Mouse (Mus musculus) heart, embryonic 13.5 days (tissue): ENCODE data around the gene Cipc. TPM values are rescaled to one million over a fixed set of nuclear protein-coding genes. Genes with fewer than 3 reads are reported as not detected.

Source experiments
- ATAC-seq: fragments of 200-750 bp; cut with Nextera tagmentation; 2 replicates; pipeline ENCODE4 v1.8.0; 2017; ENCODE audit warnings: moderate TSS enrichment; ENCODE audit not compliant: insufficient number of reproducible peaks, low FRiP score, low TSS enrichment; ENCODE audit errors: extremely low read depth
- H3K27ac ChIP-seq: fragments of 300-500 bp; sonication (generic); replicated peaks from 2 replicates; pipeline ENCODE4 v1.5.1; 2015; ENCODE audit warnings: moderate library complexity, mild to moderate bottlenecking, inconsistent platforms
- H3K27me3 ChIP-seq: fragments of 300-500 bp; sonication (generic); replicated peaks from 2 replicates; pipeline ENCODE4 v1.6.1; 2015; ENCODE audit warnings: mild to moderate bottlenecking, inconsistent platforms
- H3K36me3 ChIP-seq: fragments of 300-500 bp; sonication (generic); 2 replicates; pipeline ENCODE4 v1.6.1; 2015; ENCODE audit warnings: mild to moderate bottlenecking, inconsistent platforms
- H3K4me1 ChIP-seq: fragments of 300-500 bp; sonication (generic); 2 replicates; pipeline ENCODE4 v1.6.1; 2015; ENCODE audit warnings: inconsistent platforms
- H3K4me2 ChIP-seq: fragments of 300-500 bp; sonication (generic); 2 replicates; pipeline ENCODE4 v1.6.1; 2015; ENCODE audit warnings: inconsistent platforms, mild to moderate bottlenecking, moderate library complexity
- H3K4me3 ChIP-seq: fragments of 300-500 bp; sonication (generic); 2 replicates; pipeline ENCODE4 v1.5.1; 2015; ENCODE audit warnings: moderate library complexity, mild to moderate bottlenecking, inconsistent platforms
- H3K9ac ChIP-seq: fragments of 300-500 bp; sonication (generic); 2 replicates; pipeline ENCODE4 v1.6.1; 2015; ENCODE audit warnings: inconsistent platforms, mild to moderate bottlenecking, moderate library complexity
- H3K9me3 ChIP-seq: fragments of 300-500 bp; sonication (generic); 2 replicates; pipeline ENCODE4 v1.6.1; 2016; ENCODE audit warnings: inconsistent platforms
- WGBS: fragments of 180-500 bp; shearing (Covaris S2); methylation state at CpG from one replicate; pipeline ENCODE4 v1.1.7; 2015; ENCODE audit warnings: mixed read lengths; 5-methylcytosine and 5-hydroxymethylcytosine counted together
- polyA plus RNA-seq: library from polyadenylated mRNA; unstranded; fragments of >200 nt; fragmentation: Nextera tagmentation; extraction: Ambion mirVana; gene quantifications from 2 replicates; pipeline ENCODE4 v1.2.1, GENCODE M21; 2015

Cipc gene
- polyA plus RNA-seq, 1 experiment from 2014 or later, result 18.4 TPM

DNA sequence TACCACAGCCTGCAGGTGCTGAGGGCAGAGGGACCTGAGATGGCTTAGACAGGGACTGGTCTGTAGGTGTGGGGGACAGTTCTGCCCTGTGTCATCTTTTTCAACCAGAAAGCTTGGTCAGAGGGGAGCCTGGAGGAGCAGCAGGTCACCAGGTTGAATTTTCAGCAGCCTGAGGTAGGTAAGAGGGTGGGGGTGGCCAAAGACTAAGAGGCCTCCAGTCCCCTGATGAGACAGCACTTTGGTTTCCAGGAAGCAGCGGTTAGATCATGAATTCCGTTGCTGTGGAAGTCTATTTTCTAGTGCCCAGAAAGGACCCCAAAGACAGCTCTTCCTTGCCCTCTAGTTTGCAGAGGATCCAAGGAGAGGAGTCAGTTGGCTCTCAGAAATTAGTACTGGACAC lies 32.5 kb upstream of the Cipc start:
- WGBS, result 38% methylated on average over 2 of the region's 2 CpGs
- Histone ChIP-seq H3K9ac (peak overlapping the region; percentile 5; the same call in 1 of the 2 replicates), H3K27ac (peak overlapping the region; percentile 64; the same call in 1 of the 2 replicates)

DNA sequence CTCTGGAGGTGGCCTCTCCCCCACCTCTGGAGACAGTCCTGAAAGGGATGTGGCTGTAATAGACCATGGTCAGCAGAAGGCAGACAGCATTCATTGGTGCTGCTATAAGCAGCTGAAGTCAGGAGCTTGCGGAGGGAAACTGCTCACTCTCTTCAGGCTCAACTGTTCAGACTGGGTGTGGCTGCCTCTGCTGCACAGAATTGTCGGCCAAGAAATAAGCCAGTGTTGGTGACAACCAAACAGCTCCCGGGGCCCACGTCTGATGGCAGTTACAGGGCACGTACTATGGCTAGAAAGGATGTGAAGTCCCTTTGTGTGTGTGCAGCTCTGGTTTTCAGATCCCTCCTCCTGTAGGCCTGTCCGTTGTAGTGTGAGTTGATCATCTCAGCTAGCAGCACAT lies 32.1 kb upstream of the Cipc start:
- no peak for ATAC-seq
- Histone ChIP-seq H3K9ac (no peak overlapping the region), H3K4me1 (peaks cover 54% of the 10 kb centered on the region), H3K27me3 (no peaks in the 10 kb centered on the region), H3K36me3 (no peaks in the 10 kb centered on the region), H3K4me2 (no peak overlapping the region), H3K9me3 (no peaks in the 10 kb centered on the region), H3K27ac (peak overlapping the region; percentile 64; the same call in 1 of the 2 replicates), H3K4me3 (no peak overlapping the region)
- 42% methylated on average over 6 of the region's 6 CpGs for WGBS

More for the DNA sequence above, 32.5 kb upstream of the Cipc start:
- no peak overlapping the region for H3K4me2 ChIP-seq
- H3K4me1 ChIP-seq, result peaks cover 53% of the 10 kb centered on the region
- no peak overlapping the region for H3K4me3 ChIP-seq
- H3K27me3 ChIP-seq, result no peaks in the 10 kb centered on the region
- no peaks in the 10 kb centered on the region for H3K9me3 ChIP-seq
- H3K36me3 ChIP-seq, result no peaks in the 10 kb centered on the region
- ATAC-seq, result no peak

- Histone ChIP-seq H3K4me1 (peaks cover 54% of the 10 kb centered on the region), H3K36me3 (no peaks in the 10 kb centered on the region)
- 61% methylated on average over 7 of the region's 7 CpGs for WGBS
Measured at GRCm38 (mm10) chr12:86915617-86916016, 31.2 kb upstream of the Cipc start.

GRCm38 (mm10) chr12:86916796-86917573 lies 29.9 kb upstream of the Cipc start:
- 64% methylated on average over 7 of the region's 7 CpGs for WGBS
- Histone ChIP-seq H3K4me3 (no peak overlapping the region), H3K27ac (no peak overlapping the region), H3K9ac (no peak overlapping the region), H3K36me3 (no peaks in the 10 kb centered on the region), H3K4me2 (no peak overlapping the region), H3K9me3 (no peaks in the 10 kb centered on the region), H3K4me1 (peaks cover 46% of the 10 kb centered on the region), H3K27me3 (no peaks in the 10 kb centered on the region)
- no peak for ATAC-seq

More at GRCm38 (mm10) chr12:86915617-86916016, 31.2 kb upstream of the Cipc start:
- no peak overlapping the region for H3K4me3 ChIP-seq
- H3K4me2 ChIP-seq, result no peak overlapping the region
- H3K9ac ChIP-seq, result no peak overlapping the region
- H3K27me3 ChIP-seq, result no peaks in the 10 kb centered on the region
- no peak overlapping the region for H3K27ac ChIP-seq
- H3K9me3 ChIP-seq, result no peaks in the 10 kb centered on the region
- no peak for ATAC-seq

DNA sequence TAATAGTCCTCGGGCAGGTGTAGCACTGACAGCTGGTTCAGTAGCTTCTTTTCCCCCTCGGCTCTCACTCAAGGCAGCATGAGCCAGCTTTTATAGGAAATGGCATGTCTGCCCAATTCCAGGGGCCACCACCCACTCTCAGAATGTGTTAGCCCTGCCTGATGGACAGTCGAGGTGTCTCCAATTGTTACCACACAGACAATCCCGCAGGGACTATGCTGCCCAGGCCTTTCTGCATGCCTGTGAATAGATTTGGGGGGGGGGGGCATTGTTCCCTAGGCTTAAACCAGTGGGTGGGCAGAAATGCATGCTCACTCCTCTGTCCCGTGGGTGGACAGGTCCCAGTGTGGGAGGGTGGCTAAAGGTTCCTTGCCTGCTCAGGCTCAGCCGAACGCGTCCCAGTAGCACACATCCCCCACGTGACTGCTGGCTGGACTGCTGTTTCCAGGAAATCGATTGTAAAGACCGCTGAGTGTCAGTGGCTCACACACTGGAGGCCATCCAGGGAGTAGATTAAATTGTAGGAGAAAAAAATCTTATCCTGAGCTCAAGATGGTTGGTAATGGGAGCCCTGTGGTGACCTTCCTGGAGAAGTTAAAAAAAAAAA lies 28.4 kb upstream of the Cipc start:
- 33% methylated on average over 11 of the region's 11 CpGs for WGBS
- 0 out of 2 replicates have a peak overlapping the region, but pooled peaks have one; percentile 0 for H3K27ac ChIP-seq
- H3K4me3 ChIP-seq, result no peak overlapping the region
- H3K9me3 ChIP-seq, result no peaks in the 10 kb centered on the region
- H3K27me3 ChIP-seq, result no peaks in the 10 kb centered on the region
- H3K9ac ChIP-seq, result peak overlapping the region; percentile 47; the same call in 1 of the 2 replicates
- peaks cover 36% of the 10 kb centered on the region for H3K4me1 ChIP-seq
- no peaks in the 10 kb centered on the region for H3K36me3 ChIP-seq
- H3K4me2 ChIP-seq, result 0 out of 2 replicates have a peak overlapping the region, but pooled peaks have one; percentile 8
- no peak for ATAC-seq

- Histone ChIP-seq H3K9me3 (no peaks in the 10 kb centered on the region), H3K4me2 (no peak overlapping the region), H3K4me3 (no peak overlapping the region), H3K9ac (peak overlapping the region; percentile 47; the same call in 1 of the 2 replicates), H3K36me3 (no peaks in the 10 kb centered on the region), H3K27ac (0 out of 2 replicates have a peak overlapping the region, but pooled peaks have one; percentile 0), H3K4me1 (peaks cover 35% of the 10 kb centered on the region), H3K27me3 (no peaks in the 10 kb centered on the region)
- WGBS, result 73% methylated on average over 17 of the region's 17 CpGs
- no peak for ATAC-seq
Measured at GRCm38 (mm10) chr12:86918983-86919722, 27.7 kb upstream of the Cipc start.

- Histone ChIP-seq H3K36me3 (no peaks in the 10 kb centered on the region), H3K27me3 (no peaks in the 10 kb centered on the region), H3K4me3 (no peak overlapping the region), H3K4me2 (no peak overlapping the region), H3K9me3 (peaks cover 8% of the 10 kb centered on the region; the same call in 1 of the 2 replicates), H3K4me1 (peaks cover 10% of the 10 kb centered on the region), H3K9ac (no peak overlapping the region), H3K27ac (no peak overlapping the region)
- peak; percentile 67; the same call in 1 of the 2 replicates for ATAC-seq
- 9% methylated on average over 5 of the region's 5 CpGs for WGBS
Measured at GRCm38 (mm10) chr12:86923837-86924236, 23.0 kb upstream of the Cipc start.

DNA sequence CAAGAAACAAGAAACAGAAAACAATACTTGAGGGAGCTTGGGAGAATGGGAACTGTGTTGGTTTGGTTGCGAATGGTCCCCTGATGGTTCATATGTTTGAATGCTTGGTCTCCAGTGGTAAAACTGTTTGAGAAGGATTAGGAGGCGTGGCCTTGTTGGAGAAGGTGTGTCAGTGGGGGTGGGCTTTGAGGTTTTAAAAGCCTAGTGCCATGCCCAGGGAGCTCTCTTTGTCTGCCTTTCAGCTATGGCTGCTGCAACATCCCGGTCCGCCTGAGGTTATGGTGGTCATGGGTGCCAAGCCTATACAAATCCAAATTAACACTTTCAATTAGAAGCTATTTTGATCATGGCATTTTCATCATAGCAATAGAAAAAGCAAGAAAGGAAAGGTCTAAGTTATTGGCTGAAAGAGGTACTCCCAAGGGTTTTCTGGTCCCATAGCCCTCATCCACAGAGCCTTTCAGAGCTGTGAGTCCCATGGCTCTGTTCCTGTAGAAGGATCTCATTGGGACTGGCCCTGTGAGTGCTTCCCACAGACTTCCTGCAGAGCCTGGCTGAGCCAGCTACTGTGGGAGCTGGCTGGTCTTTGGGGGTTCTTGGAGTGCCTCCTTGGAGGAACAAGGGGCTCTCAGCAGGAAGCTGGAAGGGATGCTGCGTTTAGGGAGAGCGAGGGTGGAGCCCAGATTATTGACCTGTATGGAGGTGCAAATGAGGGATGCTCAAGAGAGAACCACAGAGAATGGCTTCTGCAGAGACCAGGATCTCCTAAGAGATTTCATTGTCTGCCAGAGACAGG lies 15.7 kb upstream of the Cipc start:
- H3K4me2 ChIP-seq, result no peak overlapping the region
- H3K9me3 ChIP-seq, result peaks cover 11% of the 10 kb centered on the region; the same call in 1 of the 2 replicates
- peaks cover 12% of the 10 kb centered on the region for H3K4me1 ChIP-seq
- no peaks in the 10 kb centered on the region for H3K36me3 ChIP-seq
- 76% methylated on average over 6 of the region's 6 CpGs for WGBS
- no peak overlapping the region for H3K9ac ChIP-seq
- no peaks in the 10 kb centered on the region for H3K27me3 ChIP-seq
- H3K4me3 ChIP-seq, result no peak overlapping the region
- ATAC-seq, result no peak
- no peak overlapping the region for H3K27ac ChIP-seq

GRCm38 (mm10) chr12:86931919-86932574 lies 14.8 kb upstream of the Cipc start:
- Histone ChIP-seq H3K27me3 (no peaks in the 10 kb centered on the region), H3K27ac (no peak overlapping the region), H3K36me3 (no peaks in the 10 kb centered on the region), H3K9ac (no peak overlapping the region), H3K4me2 (no peak overlapping the region), H3K4me3 (no peak overlapping the region), H3K9me3 (peaks cover 11% of the 10 kb centered on the region; the same call in 1 of the 2 replicates), H3K4me1 (peaks cover 15% of the 10 kb centered on the region)
- ATAC-seq, result no peak; the same call in 1 of the 2 replicates
- WGBS, result 15% methylated on average over 7 of the region's 7 CpGs

DNA sequence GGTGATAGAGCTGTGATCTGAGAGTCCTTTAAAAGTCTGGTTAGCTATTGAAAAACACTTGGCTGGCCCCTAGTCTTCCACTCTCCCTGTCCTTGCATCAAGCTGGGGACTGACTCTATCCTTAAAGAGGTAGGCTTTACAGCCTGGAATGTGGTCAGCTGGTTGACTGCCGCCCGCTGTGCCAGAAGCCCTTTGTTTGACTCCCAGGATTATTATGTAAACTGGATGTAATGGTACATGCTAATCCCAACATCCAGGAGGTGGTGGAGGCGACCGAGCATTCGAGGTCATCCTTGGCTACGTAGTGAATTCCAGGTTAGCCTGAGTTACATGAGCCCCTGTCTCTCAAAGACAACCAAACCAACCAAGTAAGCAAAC lies 14.3 kb upstream of the Cipc start:
- H3K9ac ChIP-seq, result no peak overlapping the region
- H3K4me1 ChIP-seq, result peaks cover 16% of the 10 kb centered on the region
- no peaks in the 10 kb centered on the region for H3K36me3 ChIP-seq
- WGBS, result 49% methylated on average over 6 of the region's 6 CpGs
- H3K9me3 ChIP-seq, result peaks cover 11% of the 10 kb centered on the region; the same call in 1 of the 2 replicates
- ATAC-seq, result no peak
- H3K4me2 ChIP-seq, result no peak overlapping the region
- H3K27me3 ChIP-seq, result no peaks in the 10 kb centered on the region
- H3K4me3 ChIP-seq, result no peak overlapping the region
- H3K27ac ChIP-seq, result no peak overlapping the region
